Mouse (Mus musculus) cerebellum, adult 9-11 months (tissue): ENCODE data around the gene Astn2.

Experiments
- DNase-seq: peaks from one replicate; pipeline ENCODE4 v3.0.0; 2022

Gene Astn2

GRCm38 (mm10) chr4:65663176-65663575, 741.2 kb downstream of the Astn2 start:
- no peak for DNase-seq

GRCm38 (mm10) chr4:65654723-65655122, 749.7 kb downstream of the Astn2 start:
- peak; percentile 77 for DNase-seq

GRCm38 (mm10) chr4:65642611-65643010, 761.8 kb downstream of the Astn2 start:
- no peak for DNase-seq

- DNase-seq: no peak
Observed at GRCm38 (mm10) chr4:65638231-65638630, 766.2 kb downstream of the Astn2 start.

GRCm38 (mm10) chr4:65620125-65620524, 784.3 kb downstream of the Astn2 start:
- no peak for DNase-seq

- peak; percentile 60 for DNase-seq
Observed at GRCm38 (mm10) chr4:65613135-65613534, 791.3 kb downstream of the Astn2 start.

- DNase-seq: peak; percentile 83
Observed at GRCm38 (mm10) chr4:65610896-65611295, 793.5 kb downstream of the Astn2 start.

- peak; percentile 67 for DNase-seq
Observed at GRCm38 (mm10) chr4:65610329-65610728, 794.1 kb downstream of the Astn2 start.

GRCm38 (mm10) chr4:65608112-65608511, 796.3 kb downstream of the Astn2 start:
- DNase-seq: peak; percentile 52

GRCm38 (mm10) chr4:65607184-65607631, 797.2 kb downstream of the Astn2 start:
- peak; percentile 46 for DNase-seq

- DNase-seq: no peak
Observed at GRCm38 (mm10) chr4:65605151-65605702, 799.2 kb downstream of the Astn2 start.

- DNase-seq: peak; percentile 98
Observed at GRCm38 (mm10) chr4:65604504-65605150, 799.8 kb downstream of the Astn2 start, which contains the start of gene Trim32. Gene Trim32, plus strand, starts transcription at chr4:65604986.

GRCm38 (mm10) chr4:65594601-65595369, 809.6 kb downstream of the Astn2 start:
- DNase-seq: no peak

GRCm38 (mm10) chr4:65589780-65590179, 814.6 kb downstream of the Astn2 start:
- DNase-seq: peak; percentile 53

- peak; percentile 85 for DNase-seq
Observed at GRCm38 (mm10) chr4:65586947-65587346, 817.5 kb downstream of the Astn2 start.

- DNase-seq: no peak
Observed at GRCm38 (mm10) chr4:65580254-65580653, 824.2 kb downstream of the Astn2 start.

- DNase-seq: no peak
Observed at GRCm38 (mm10) chr4:65565493-65565892, 838.9 kb downstream of the Astn2 start.

- DNase-seq: no peak
Observed at GRCm38 (mm10) chr4:65548561-65548960, 855.9 kb downstream of the Astn2 start.

GRCm38 (mm10) chr4:65545582-65545981, 858.8 kb downstream of the Astn2 start:
- no peak for DNase-seq

GRCm38 (mm10) chr4:65532071-65532736, 872.2 kb downstream of the Astn2 start:
- DNase-seq: no peak

GRCm38 (mm10) chr4:65531621-65532020, 872.8 kb downstream of the Astn2 start:
- DNase-seq: no peak

- no peak for DNase-seq
Observed at GRCm38 (mm10) chr4:65530901-65531300, 873.5 kb downstream of the Astn2 start.

- no peak for DNase-seq
Observed at GRCm38 (mm10) chr4:65508101-65508500, 896.3 kb downstream of the Astn2 start.
